Mouse (Mus musculus): ENCODE measurements at regions not wholly inside any gene's neighbourhood (a gene's known extent, or its start where the extent isn't known, plus 50 kb on each side); places are given as distances from the start of the nearest gene placed in this dataset.

DNA sequence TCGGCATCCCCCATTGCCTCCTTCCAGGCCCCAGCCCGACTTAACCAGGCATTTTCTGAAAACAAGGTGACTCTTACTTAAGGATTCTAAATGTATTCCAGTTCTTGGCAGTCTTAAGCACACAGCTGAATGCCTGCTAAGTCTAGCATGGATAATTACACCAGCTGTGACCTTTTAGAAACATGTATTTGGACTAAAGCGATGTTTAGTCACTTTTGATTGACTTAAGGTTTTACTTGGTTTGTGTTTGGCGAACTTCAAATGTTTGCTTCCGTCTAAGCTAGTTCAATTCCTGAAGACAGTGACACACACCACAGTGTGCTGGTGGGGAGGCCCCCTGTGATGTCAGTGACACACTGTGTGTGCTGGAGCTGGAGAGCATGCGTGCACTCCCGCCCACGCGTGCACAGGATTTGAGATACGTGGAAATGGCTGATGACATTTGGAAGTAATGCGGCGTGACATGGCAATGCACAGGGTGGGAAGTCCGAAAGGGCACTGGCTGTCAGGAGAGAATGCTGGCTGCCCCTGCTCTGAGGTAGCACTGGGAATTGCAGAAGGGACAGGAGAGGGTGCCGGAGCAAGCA, 179.0 kb upstream of the Cdh13 start:
- TF ChIP-seq POLR2A (IDR thresholded peaks at IDR 0.05; ENCODE audit: low read depth, low read length), result no peak
- no peak for TF ChIP-seq CTCF (conservative IDR thresholded peaks at IDR 0.05 in 1 of 2, IDR thresholded peaks at IDR 0.05 in 1 of 2; ENCODE audit: low read depth in 2 of 2, low read length in 2 of 2)
- TF ChIP-seq TBP (conservative IDR thresholded peaks at IDR 0.05; ENCODE audit: low read depth, low read length), result no peak
- TF ChIP-seq SMC3 (IDR thresholded peaks at IDR 0.05; ENCODE audit: low read depth, low read length), result no peak
- no peak for TF ChIP-seq KAT2A (IDR thresholded peaks at IDR 0.05; ENCODE audit: insufficient replicate concordance, low read length)
- TF ChIP-seq PAX5 (IDR thresholded peaks at IDR 0.05; ENCODE audit: low read length), result no peak
